Mouse (Mus musculus) embryonic facial prominence, embryonic 11.5 days (tissue): ENCODE results near the gene Cmtm8. TPM values are rescaled to one million over a fixed set of nuclear protein-coding genes. Genes with fewer than 3 reads are reported as not detected.

ENCODE experiments used
- ATAC-seq: fragments of 200-750 bp; cut with Nextera tagmentation; replicated peaks from 2 replicates; pipeline ENCODE4 v1.8.0; 2017; ENCODE audit warnings: low read depth; ENCODE audit not compliant: insufficient number of reproducible peaks, low FRiP score, low TSS enrichment
- DNase-seq: peaks from one replicate; pipeline ENCODE4 v3.0.0-alpha.2; 2015; ENCODE audit warnings: low spot score
- H3K27ac ChIP-seq: fragments of 300-500 bp; sonication (generic); replicated peaks from 2 replicates; pipeline ENCODE4 v1.5.1; 2014; ENCODE audit warnings: mild to moderate bottlenecking, low read depth, low read length, control low read depth
- H3K27me3 ChIP-seq: fragments of 300-500 bp; sonication (generic); 2 replicates; pipeline ENCODE4 v1.6.1; 2014; ENCODE audit warnings: mild to moderate bottlenecking, low read length, moderate library complexity, mixed read lengths; ENCODE audit not compliant: control insufficient read depth, insufficient read depth
- H3K36me3 ChIP-seq: fragments of 300-500 bp; sonication (generic); replicated peaks from 2 replicates; pipeline ENCODE4 v1.6.1; 2014; ENCODE audit warnings: low read depth, mild to moderate bottlenecking, low read length, moderate library complexity, mixed read lengths; ENCODE audit not compliant: control insufficient read depth, insufficient read depth
- H3K4me1 ChIP-seq: fragments of 300-500 bp; sonication (generic); 2 replicates; pipeline ENCODE4 v1.6.1; 2014; ENCODE audit warnings: low read length, mixed read lengths; ENCODE audit not compliant: control insufficient read depth, insufficient read depth
- H3K4me2 ChIP-seq: fragments of 300-500 bp; sonication (generic); 2 replicates; pipeline ENCODE4 v1.6.1; 2014; ENCODE audit warnings: low read depth, mild to moderate bottlenecking, control low read depth, low read length, moderate library complexity
- H3K4me3 ChIP-seq: fragments of 300-500 bp; sonication (generic); 2 replicates; pipeline ENCODE4 v1.5.1; 2014; ENCODE audit warnings: low read depth, low read length, control low read depth
- H3K9ac ChIP-seq: fragments of 300-500 bp; sonication (generic); replicated peaks from 2 replicates; pipeline ENCODE4 v1.6.1; 2014; ENCODE audit warnings: mild to moderate bottlenecking, control low read depth, low read length
- H3K9me3 ChIP-seq: fragments of 300-500 bp; sonication (generic); replicated peaks from 2 replicates; pipeline ENCODE4 v1.6.1; 2016; ENCODE audit warnings: mild to moderate bottlenecking, low read length, inconsistent platforms, mixed read lengths; ENCODE audit not compliant: control insufficient read depth
- WGBS: fragments of 180-500 bp; shearing (Covaris S2); extraction: QIAGEN DNeasy Blood & Tissue Kit; methylation state at CpG from one replicate; pipeline ENCODE4 v1.1.7; 2014; 5-methylcytosine and 5-hydroxymethylcytosine counted together
- polyA plus RNA-seq: library from polyadenylated mRNA; unstranded; fragments of >200 nt; fragmentation: Nextera tagmentation; extraction: Ambion mirVana; gene quantifications from 2 replicates; pipeline ENCODE4 v1.2.1, GENCODE M21; 2014

Gene Cmtm8
- polyA plus RNA-seq, 1 experiment from 2014 or later, result 17.3 TPM

DNA sequence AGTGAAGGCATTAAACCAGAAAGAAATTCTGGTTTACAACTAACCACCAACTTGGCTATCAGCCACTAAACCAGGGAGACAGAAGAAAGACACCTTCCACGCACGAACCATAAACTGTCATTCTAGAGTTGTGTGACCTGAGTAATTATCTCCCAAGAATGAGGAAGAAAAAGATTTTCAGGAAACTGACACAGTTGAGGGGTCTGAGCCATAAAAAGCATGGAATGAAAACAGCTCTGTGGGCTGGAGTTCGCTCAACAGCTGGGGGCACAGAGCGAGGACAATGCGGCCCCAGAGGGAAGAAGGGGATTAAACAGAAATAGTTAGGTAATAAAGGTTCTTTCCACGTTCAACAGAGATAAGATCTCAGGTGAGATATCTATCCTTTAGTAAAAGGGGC lies 12.4 kb downstream of the Cmtm8 start:
- no peaks in the 10 kb centered on the region for H3K4me1 ChIP-seq
- no peaks in the 10 kb centered on the region for H3K9me3 ChIP-seq
- H3K4me3 ChIP-seq, result no peak overlapping the region
- H3K36me3 ChIP-seq, result no peaks in the 10 kb centered on the region
- ATAC-seq (no peak), DNase-seq (no peak)
- H3K9ac ChIP-seq, result no peak overlapping the region
- no peak overlapping the region for H3K4me2 ChIP-seq
- 61% methylated on average over 6 of the region's 6 CpGs for WGBS
- no peaks in the 10 kb centered on the region for H3K27me3 ChIP-seq
- no peak overlapping the region for H3K27ac ChIP-seq

GRCm38 (mm10) chr9:114830351-114830750 lies 13.6 kb downstream of the Cmtm8 start:
- 48% methylated on average over 7 of the region's 7 CpGs for WGBS
- no peaks in the 10 kb centered on the region for H3K4me1 ChIP-seq
- H3K9ac ChIP-seq, result no peak overlapping the region
- DNase-seq (no peak), ATAC-seq (no peak)
- H3K4me3 ChIP-seq, result no peak overlapping the region
- H3K9me3 ChIP-seq, result no peaks in the 10 kb centered on the region
- H3K27me3 ChIP-seq, result no peaks in the 10 kb centered on the region
- H3K4me2 ChIP-seq, result no peak overlapping the region
- H3K36me3 ChIP-seq, result no peaks in the 10 kb centered on the region
- H3K27ac ChIP-seq, result no peak overlapping the region

DNA sequence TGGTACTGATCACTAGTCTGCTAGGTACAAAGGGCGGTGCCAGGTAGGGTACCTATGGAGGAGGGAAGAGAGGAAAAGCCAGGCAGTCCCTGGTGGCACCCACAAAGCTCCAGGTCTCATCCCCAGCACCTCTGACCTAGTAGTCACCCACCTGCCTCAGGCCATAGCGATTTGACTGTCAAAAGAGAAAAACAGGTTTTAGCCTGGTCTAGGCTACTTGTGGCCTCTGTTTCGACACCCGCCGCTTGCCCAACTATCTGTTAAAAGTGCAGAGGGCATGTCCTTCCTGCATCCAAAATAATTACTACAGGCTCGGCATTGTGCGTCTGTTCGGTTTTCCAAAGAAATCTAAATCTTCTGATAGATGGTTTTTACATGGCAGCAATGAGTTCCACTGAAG lies 14.3 kb downstream of the Cmtm8 start:
- no peak overlapping the region for H3K4me2 ChIP-seq
- no peaks in the 10 kb centered on the region for H3K9me3 ChIP-seq
- ATAC-seq (no peak), DNase-seq (no peak)
- no peaks in the 10 kb centered on the region for H3K4me1 ChIP-seq
- no peak overlapping the region for H3K4me3 ChIP-seq
- no peaks in the 10 kb centered on the region for H3K27me3 ChIP-seq
- H3K27ac ChIP-seq, result no peak overlapping the region
- H3K9ac ChIP-seq, result no peak overlapping the region
- WGBS, result 92% methylated on average over 8 of the region's 8 CpGs
- H3K36me3 ChIP-seq, result no peaks in the 10 kb centered on the region

GRCm38 (mm10) chr9:114828377-114828776 lies 15.6 kb downstream of the Cmtm8 start:
- Histone ChIP-seq H3K36me3 (no peaks in the 10 kb centered on the region), H3K4me1 (no peaks in the 10 kb centered on the region), H3K9ac (no peak overlapping the region), H3K4me2 (no peak overlapping the region), H3K4me3 (no peak overlapping the region), H3K27ac (no peak overlapping the region), H3K27me3 (no peaks in the 10 kb centered on the region), H3K9me3 (no peaks in the 10 kb centered on the region)
- DNase-seq (no peak), ATAC-seq (no peak)
- 95% methylated on average over 6 of the region's 6 CpGs for WGBS

GRCm38 (mm10) chr9:114827242-114827852 lies 16.6 kb downstream of the Cmtm8 start:
- Histone ChIP-seq H3K4me3 (no peak overlapping the region), H3K4me1 (no peaks in the 10 kb centered on the region), H3K27ac (no peak overlapping the region), H3K9ac (no peak overlapping the region), H3K27me3 (no peaks in the 10 kb centered on the region), H3K9me3 (no peaks in the 10 kb centered on the region), H3K36me3 (no peaks in the 10 kb centered on the region), H3K4me2 (no peak overlapping the region)
- ATAC-seq, result no peak
- DNase-seq, result no peak
- WGBS, result 51% methylated on average over 1 of the region's 1 CpGs

DNA sequence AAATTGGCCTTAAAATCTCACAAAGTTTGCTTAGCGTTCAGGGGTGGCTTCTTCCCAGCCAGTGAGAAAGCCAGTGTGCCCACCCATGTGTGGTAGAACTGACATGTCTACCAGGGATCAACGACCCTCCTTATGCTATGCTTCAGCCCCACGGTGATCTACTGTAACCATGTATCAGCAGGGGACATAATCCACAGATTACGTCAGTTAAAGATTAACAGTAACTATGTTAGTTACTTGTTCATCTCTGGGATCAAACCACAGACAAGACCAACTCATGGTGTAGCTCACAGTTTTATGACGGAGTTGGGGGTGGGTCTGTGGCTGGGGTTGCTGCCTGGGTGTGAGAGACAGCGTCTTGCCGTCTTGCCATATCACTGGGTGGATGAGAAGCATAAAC lies 19.8 kb downstream of the Cmtm8 start:
- ATAC-seq, result no peak
- H3K36me3 ChIP-seq, result no peaks in the 10 kb centered on the region
- no peaks in the 10 kb centered on the region for H3K9me3 ChIP-seq
- H3K27me3 ChIP-seq, result no peaks in the 10 kb centered on the region
- 95% methylated on average over 7 of the region's 7 CpGs for WGBS
- no peak overlapping the region for H3K27ac ChIP-seq
- no peaks in the 10 kb centered on the region for H3K4me1 ChIP-seq
- no peak overlapping the region for H3K4me2 ChIP-seq
- H3K9ac ChIP-seq, result no peak overlapping the region
- DNase-seq, result no peak
- no peak overlapping the region for H3K4me3 ChIP-seq

DNA sequence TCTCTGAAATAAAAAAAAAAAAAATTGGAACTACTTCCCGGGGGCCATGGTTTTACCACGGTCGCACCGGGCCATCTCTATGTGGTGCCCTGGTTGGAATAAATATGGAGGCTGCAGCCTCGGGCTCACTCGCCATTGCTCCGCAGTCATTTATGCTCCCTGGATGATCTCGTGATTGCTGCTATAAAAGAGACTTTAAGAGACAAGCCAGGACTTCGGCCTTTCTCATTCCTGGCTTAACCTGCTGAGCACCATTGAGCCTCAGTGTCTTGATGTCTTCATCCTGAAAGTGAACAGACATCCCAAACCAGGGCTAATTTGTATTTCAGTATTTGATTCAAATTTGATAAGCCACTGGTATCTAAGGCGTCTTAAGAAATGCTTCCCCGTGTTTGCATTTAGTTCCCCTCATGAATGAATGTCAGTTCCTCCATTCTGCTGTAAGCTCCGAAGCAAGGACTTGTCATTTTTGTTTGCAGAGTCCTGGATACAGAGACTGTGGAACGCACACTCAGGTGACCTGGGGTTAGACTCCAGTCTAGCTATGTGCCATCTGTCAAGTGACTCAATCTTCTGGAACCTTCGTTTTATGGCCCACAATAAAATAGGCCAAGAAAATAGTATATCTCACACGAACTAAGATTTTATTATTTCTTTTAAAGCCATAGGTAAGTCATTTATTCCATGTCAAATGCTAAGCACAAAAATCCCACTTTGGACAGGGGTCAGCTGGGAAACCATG lies 22.2 kb downstream of the Cmtm8 start:
- Histone ChIP-seq H3K27ac (no peak overlapping the region), H3K9me3 (no peaks in the 10 kb centered on the region), H3K36me3 (no peaks in the 10 kb centered on the region), H3K9ac (no peak overlapping the region), H3K27me3 (no peaks in the 10 kb centered on the region), H3K4me1 (no peaks in the 10 kb centered on the region), H3K4me2 (no peak overlapping the region), H3K4me3 (no peak overlapping the region)
- WGBS, result 88% methylated on average over 15 of the region's 15 CpGs
- no peak for DNase-seq
- ATAC-seq, result no peak

GRCm38 (mm10) chr9:114818918-114819317 lies 25.0 kb downstream of the Cmtm8 start:
- no peaks in the 10 kb centered on the region for H3K4me1 ChIP-seq
- no peak overlapping the region for H3K9ac ChIP-seq
- no peak for ATAC-seq

More at GRCm38 (mm10) chr9:114818918-114819317, 25.0 kb downstream of the Cmtm8 start:
- 78% methylated on average over 3 of the region's 3 CpGs for WGBS
- H3K27me3 ChIP-seq, result no peaks in the 10 kb centered on the region
- H3K4me3 ChIP-seq, result no peak overlapping the region
- no peak for DNase-seq
- H3K27ac ChIP-seq, result no peak overlapping the region
- H3K4me2 ChIP-seq, result no peak overlapping the region
- H3K9me3 ChIP-seq, result no peaks in the 10 kb centered on the region
- no peaks in the 10 kb centered on the region for H3K36me3 ChIP-seq
